Mouse (Mus musculus) monocyte, adult 2 months (primary cell): ENCODE results near the gene Rab29.
"Not testable (repeated sequence)": the region's sequence is repeated elsewhere in the genome, so short reads cannot be mapped to it uniquely, and the experiment has no call there.

Experiments used
- DNase-seq, 2 experiments: peaks; one replicate each; pipeline ENCODE4 v3.0.0; 2022; ENCODE audit warnings: low spot score in 2 of 2, low read depth in 1 of 2

The Rab29 gene

DNA sequence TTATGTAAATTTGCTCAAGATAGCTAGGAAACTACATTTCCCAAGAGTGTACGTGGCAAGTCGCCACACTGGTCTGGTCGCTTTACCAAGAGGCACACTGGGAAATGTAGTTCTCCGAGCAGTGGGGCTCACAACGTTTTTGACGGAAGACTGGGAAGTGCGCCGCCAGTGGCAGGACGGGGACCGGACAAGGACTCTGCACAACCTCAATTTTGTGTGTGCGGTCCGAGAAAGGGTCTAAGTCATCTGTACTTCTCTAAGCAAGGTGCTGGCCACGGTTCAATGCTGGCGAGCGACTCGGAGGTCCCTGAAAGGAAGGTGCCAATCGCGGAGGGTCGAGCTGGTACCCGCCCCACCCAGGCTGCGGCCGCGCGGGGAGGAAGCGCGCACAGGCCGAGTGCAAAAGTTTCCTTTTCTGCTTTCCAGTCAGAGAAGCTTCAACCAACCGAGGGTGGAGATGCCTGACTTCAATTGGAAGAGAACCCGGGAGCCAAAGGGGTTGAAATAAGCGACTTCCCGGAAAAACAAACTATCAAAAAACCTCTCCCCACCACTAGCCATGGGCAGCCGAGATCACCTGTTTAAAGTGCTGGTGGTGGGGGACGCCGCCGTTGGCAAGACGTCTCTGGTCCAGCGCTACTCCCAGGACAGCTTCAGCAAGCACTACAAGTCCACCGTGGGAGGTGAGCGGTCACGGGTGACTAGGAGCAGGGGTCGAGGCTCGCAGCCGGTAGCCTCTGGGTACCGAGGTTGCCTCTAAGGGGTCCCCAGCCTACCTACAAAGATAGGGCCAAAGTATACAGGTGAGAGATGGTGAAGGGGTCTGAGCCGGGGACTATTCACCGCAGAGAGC lies at the start of gene Rab29:
Gene Rab29 (plus strand): TSS at position 132 of the 853 bp plus-strand sequence.
- DNase-seq: peak; percentile 82 to 88

DNA sequence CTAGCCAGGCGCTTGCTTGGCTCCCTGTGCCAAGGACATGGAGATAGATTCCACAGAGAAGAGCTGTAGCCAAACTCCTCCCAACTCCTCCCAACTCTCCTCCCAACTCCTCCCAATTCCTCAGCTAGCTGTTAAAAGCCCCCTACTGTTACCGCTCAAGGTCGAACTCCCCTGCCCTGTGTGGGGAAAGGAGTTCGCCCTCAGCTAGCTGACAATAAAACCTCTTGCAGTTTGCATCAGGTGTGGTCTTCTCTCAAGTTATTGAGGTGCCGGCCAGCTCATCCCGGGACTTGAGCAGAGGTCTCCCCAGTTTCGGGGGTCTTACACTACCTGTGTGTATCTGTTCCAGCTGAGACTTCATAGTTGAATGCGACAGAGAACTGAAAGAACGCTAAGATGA lies 46.7 kb upstream of the Rab29 start:
- not testable (repeated sequence) for DNase-seq

DNA sequence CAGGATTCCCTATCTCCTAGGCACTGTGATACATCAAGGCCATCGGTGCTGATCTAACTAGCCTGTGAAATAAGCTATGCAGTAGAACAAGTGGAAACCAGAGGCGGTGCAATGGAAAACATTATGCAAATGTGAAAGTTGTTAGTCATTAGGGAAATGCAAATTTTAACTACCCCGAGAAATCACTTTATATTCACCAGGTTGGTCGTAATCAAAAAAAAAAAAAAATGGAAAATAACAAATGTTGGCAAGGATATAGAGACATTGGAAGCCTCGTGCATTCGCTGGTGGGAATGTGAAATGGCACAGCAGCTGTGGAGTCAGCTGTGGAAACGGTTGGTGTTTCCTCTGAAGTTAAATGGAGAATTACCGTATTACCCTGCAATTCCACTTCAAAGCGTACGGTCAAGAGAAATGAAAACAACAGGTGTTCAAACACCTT lies 46.1 kb upstream of the Rab29 start:
- no peak for DNase-seq

DNA sequence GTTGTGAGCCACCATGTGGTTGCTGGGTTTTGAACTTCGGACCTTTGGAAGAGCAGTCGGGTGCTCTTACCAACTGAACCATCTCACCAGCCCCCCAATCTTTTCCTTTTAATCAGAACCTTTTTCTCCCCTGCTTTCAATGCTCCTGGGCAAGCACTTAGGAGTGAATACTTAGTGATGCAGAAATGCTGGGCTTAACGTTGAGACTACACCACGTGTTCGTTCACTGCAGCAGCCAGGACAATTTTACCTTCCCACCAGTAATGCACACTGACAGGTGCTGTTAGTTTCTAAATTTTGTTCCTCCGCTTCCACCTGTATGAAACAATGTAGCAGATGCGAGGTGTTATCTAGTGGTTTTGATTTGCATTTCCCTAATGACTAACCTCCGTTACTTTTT lies 44.7 kb upstream of the Rab29 start:
- DNase-seq: no peak

DNA sequence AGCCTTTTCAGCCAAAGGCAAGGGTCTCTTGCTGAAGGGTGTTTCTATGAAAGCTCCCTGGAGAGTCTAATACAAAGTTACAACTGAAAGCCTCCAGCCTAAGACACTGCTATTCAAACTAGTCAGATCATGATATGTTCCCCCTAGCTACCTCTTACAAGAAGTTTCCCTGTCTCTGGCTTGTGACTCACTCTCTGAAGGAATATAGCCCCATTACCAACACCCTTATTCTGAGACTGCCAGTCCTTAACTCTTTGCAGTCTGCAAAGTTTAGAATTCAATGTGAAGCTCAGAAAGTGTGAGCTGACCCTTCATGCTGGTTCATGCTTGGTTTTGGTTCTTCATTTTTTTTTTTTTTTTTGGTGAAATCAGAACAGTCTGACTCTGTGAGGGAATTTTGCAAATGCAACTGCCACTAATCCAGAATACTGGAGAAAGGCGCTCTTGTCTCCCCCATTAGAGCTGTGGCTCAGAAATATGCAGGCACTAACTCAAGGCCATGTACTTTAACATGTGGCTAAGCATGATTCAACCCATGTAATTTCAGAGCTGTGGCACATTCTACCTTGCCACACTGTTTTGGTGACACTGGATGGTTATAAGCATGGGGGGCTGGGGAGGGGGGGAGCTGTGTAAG lies 44.0 kb upstream of the Rab29 start:
- no peak for DNase-seq

DNA sequence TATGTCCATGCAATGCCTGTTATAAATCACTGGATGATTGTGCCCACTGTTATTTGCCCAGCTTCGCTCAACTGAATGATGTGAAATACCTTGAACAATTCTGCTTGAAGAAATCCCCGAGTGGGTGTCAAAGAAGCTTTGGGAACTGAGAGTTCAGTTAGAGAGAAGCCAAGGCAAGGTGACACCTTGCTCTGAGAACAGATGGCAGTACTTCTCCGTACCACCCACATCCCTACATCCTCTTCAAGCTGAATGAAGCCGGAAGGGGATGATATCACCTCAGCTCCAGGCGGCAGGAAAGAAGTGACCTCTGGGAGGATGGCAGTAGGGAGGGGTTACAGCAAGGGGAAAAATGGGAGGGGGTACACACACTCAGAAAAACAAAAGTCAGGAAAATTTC lies 43.5 kb upstream of the Rab29 start:
- DNase-seq: no peak

DNA sequence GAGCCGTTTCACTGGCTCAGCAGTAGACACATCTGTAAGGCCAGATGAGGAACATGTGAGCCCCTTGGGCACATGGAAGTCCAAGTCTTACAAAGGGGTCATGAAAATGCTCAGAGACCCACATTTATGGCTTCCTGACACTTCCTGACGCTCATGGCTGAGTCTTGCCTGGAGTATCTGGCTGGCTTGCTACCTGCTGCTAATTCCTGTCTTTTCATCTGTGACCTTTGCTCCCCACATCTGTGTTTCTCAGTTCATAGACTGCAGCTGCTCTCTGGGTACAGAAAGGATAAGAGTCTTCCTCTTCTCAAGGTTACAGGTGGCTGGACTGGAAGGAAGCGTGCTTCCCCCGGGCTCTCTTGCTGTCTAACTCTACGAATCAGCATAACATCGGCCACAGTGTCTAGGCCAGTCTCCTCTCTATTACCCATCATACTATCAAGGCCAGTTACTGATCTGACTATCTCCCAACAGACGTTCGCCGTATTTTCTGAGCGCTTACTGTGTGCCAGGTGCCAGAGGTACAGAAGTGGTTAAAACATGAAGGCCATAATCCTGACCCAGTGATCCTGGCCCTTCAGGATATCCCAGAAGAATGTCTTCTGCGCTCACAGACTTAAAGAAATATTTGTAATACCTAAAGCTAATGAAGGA lies 42.4 kb upstream of the Rab29 start:
- no peak for DNase-seq

DNA sequence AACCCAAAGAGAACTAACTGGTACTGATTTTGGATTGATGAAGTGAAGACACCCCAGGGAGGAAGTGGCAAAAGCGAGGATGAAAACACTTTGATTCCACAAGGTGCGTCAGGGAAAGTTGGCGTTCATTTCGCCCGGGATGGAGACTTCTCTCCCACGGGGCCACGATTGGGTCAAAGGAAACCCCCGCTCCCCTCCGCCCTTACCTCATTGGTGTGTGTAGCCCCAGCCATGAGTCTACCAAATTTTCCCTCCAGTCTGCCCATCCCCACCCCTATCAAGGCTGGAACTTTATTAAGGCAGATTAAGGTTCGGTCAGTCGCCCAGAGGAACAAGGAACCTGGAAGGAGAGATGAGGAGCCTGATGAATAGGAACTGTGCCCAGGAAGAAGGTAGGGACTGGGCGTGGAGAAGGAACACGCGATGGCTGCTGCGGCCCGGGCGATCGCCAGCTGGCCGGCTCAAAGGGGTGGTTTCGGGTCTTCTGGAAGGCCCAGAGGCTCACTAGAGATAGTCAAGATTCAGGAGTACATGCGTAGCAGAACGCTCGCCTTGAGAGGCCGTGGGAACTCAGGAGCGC lies 39.7 kb upstream of the Rab29 start, which contains the start of gene Slc41a1:
Gene Slc41a1 (plus strand): TSS at position 287 of the 580 bp plus-strand sequence.
- peak; percentile 4 to 13 for DNase-seq

DNA sequence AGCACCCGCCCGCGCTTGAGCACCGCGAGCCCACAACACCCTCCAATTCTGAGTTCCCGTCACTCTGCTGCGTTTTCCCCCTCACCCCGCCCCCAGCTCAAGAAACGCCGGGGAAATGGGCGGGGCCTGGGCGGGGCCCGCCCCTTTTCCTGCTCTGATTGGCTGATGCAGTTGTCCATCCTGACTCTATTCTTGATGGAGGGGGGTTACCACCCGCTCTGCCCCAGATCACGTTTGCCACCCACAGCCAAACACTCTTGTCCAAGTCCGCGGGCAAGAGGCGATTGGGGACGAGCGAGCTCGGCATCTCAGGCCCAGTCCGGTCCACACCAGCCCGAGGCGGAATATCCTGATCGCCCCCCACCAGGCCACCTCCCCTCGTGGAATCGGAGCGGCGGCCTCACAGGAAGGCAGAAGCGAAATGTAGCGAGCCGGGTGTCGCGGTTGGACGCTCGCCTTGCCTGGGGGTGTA lies 39.2 kb upstream of the Rab29 start:
- peak; percentile 76 to 90 for DNase-seq

DNA sequence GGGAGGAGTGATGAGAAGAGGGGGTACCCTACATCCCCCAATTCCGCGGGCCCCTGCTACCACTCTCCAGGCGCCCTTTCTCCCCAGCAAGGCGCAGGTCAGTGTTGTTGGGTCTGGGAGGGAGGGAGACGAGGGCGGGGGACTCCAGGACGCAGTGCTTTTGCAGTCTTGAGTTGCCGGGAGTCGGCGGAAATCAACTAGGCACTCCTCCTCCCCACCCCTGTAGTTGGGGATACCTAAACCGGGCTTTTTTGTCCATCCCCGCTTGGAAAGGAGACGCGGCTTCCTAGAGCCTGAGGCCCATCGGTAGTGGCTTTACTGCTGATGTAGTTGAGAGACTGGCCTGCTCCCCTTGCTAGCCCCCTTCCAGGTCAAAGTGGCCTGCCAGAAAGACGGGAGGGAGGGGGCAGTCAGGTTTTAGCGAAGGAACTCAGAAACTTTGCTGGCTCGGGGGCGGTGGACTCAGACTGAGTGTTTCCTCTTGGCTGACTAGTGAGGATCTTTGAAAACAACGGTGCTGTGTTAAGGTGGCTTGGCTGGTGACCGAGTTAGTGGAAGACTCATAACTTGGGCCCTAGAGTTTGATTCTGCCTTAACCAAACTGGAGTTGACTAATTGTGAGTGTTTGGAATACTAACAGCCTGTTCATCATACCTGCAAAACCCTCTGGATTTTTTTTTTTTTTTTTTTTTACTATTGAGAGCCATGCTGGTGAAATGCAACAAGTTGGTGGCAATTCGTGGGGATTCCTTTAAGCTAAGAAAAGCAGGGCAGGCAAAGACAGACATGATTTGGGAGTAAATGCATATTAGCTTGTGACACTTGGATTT lies 38.5 kb upstream of the Rab29 start:
- peak in 1 of 2 experiments; percentile 5 for DNase-seq

DNA sequence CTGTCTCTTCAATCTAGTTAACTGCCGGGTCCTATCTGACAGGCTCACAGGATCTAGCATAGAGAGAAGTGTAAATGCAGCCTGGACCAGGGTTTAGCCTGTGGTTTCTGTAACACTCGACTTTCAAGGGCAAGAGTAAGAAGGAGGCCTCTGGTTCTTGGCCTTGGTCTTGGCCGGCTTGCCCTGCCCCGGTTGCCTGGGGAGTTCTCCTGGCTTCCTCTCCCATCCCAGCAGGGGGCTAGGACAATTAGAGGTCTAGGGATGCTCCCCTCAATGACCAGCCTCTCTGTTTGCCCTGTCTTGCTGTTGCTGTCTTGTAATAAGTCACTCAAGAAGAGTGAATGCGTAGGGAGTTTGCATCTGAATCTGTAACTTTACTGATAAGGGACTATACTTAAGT lies 37.7 kb upstream of the Rab29 start:
- no peak for DNase-seq

DNA sequence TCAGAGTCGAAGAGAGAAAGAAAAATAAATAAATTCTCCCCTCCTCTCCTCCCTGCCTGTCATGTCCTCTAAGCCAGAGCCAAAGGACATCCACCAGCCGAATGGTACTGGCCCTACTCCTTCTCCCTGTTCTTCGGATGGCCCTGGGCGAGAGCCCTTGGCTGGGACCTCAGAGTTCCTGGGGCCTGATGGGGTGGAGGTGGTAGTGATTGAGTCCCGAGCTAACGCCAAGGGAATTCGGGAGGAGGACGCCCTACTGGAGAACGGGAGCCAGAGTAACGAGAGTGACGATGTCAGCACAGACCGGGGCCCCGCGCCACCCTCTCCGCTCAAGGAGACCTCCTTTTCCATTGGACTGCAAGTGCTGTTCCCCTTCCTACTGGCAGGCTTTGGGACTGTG lies 36.5 kb upstream of the Rab29 start:
- DNase-seq: no peak

DNA sequence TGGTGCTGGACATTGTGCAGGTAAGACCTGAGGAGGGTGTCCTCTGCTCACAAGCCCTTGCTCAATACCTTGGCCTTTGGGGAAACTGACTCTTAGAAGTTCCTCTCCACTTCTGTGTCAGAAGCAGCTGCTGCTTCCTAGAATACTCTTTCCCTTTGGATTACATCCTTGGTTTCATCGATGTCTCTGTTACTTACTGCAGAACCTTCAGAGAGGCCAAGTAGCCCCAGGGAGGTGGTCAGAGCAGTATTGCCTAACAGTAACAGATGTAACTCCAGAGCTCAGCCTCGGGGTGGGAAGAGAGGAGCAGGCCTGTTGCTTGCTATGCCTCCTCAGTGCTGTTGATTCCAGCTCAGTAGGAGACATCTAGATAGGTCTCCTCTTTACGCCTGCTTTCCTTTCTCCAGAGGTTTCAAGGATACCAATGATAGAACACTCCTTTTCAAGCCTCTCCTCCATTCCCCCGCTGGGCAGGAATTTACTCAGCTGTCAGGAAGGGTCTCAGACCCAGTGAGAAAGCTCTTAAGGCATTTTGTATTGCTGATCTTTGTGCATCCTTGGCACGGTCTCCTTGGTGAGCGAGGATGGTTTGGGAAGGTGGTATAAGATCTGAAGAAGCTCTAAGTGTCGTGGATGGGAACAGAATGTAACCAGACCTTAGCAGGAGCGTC lies 35.9 kb upstream of the Rab29 start:
- DNase-seq: no peak

DNA sequence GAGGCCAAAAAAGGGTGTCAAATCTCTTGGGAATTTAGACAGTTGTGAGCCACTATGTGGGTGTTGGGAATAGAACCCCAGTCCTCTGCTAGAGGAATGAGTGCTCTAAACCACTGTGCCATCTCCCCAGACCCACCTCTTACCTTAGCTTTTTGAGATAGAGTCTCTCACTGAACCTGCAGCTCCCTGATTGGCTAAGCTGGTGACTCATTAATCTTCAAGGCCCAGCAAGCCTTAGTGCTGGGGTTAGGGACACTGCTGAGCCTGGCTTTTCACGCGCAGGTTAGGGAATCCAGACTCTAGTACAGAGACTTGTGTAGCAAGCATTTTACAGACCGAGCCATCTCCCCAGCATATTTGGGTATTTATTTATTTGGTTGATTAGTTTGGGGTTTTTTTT lies 30.0 kb upstream of the Rab29 start:
- DNase-seq: no peak

DNA sequence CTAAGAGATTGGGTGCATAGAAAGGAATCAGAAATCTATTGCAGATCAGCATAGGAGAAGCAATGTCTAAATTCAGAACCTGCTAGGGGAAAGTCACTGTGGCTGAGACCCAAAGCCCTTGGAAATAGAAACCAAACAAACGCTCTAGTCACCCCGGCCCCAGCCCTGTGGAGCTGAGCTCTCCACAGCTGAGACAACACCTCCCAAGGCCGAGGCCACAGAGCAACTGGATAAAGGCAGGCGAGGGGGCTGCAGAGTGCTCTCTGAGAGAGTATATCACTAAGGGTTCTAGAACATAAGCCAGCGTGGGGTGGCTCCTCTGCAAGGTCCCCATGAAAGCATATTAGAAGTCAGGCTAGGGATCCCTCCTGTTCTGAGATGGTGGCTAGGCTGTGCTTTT lies 28.5 kb upstream of the Rab29 start:
- DNase-seq: no peak

DNA sequence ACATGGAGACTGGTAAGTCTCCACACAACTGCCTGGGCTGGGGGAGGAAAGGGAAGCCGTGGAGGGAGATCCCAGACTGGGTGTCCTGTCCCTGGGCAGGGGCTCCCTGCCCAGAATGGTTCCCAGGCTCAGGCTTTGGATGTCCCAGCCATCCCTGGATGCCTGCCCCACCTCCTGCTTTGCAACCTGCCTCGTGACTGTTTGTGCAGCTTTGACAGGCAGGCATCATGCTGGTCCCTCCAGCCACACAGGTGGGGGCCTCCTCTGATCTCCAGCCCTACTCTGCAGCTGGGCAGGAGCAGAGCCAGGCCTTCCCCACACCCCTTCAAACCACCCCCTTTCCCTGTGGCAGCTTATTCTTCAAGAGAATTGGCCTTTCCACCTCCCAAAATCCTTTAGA lies 27.7 kb upstream of the Rab29 start:
- DNase-seq: no peak

DNA sequence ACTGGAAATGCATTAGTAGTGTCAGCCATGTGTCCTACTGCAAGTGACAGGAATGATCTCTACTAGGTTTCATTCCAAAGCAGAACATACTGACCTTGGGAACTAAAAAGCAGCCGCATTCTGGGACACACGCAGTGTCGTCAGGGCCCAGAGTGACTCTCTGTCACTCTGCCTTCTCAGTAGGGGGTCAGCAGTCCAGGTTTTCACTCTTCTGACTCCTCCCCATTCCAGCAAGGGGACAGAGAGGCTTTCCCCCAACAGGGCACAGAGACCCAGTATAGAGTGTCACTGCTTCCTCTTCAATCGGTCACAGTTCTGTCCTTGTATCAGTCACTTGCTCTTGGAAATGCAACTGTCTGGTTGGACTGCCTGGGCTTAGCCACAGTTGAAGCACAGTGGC lies 24.8 kb upstream of the Rab29 start:
- DNase-seq: no peak

DNA sequence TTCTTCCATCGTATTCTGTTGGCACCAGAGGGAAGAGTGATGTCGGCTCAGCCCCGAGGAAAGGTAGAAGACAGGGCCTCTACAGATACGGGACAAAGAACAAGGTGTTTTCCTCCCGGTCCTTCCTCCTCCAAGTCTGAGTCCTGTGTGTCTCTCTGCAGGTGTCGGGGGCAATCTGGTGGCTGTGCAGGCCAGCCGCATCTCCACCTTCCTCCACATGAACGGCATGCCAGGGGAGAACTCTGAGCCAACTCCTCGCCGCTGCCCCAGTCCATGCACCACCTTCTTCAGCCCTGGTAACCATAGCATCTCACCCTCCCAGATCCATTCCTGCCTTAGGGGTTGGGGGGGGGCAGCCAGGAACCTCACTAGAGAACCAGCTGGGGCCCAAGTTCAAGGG lies 23.3 kb upstream of the Rab29 start:
- DNase-seq: no peak

DNA sequence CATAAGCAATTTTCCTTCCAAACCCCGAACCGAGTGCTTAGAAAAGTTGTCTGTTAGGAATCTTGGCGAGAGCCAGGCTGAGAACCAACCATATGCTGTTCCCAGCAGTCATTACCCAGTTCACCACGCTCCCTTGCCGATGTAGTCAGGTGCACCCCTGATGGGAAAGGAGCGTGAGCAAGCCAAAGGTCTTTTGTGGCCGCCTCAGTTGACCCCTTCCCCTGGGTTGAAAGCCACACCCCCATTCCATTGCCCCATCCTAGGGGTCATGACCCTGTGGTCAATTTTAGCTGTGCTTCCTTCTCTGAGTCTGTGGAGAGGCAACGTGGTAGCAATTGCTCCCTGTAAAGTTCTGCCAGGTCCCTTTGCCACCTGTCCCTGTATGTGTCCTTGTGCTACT lies 22.1 kb upstream of the Rab29 start:
- no peak for DNase-seq

DNA sequence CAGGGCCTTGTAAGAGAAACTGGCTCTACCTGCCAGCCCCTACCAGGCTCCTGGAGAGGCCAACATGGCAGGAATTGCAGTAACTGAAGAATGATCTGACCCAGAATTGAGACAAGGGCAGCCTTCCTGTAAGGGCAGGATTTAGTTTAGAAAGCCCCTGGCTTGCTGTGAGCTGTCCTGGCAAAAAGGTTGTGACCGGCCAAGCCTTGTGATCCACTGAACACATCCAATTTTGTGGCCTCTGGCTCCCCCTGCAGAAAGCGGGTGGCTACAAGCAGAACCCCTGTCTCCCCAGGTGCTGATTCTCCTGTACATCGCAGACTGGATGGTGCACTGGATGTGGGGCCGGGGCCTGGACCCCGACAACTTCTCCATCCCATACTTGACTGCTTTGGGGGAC lies 20.8 kb upstream of the Rab29 start:
- DNase-seq: no peak
